Mouse (Mus musculus) erythroblast, embryonic 14.5 days (primary cell): ENCODE results near the gene Glipr1l1. TPM values are rescaled to one million over a fixed set of nuclear protein-coding genes. Genes with fewer than 3 reads are reported as not detected.
"Not testable (repeated sequence)": the region's sequence is repeated elsewhere in the genome, so short reads cannot be mapped to it uniquely, and the experiment has no call there.

Experiments
- H3K27me3 ChIP-seq: 2 replicates; pipeline ENCODE4 v1.6.1; 2012; ENCODE audit warnings: inconsistent platforms; ENCODE audit not compliant: control insufficient read depth
- H3K36me3 ChIP-seq: 2 replicates; pipeline ENCODE4 v1.6.1; 2012; ENCODE audit warnings: mild to moderate bottlenecking, inconsistent platforms; ENCODE audit not compliant: control insufficient read depth
- H3K4me1 ChIP-seq: 2 replicates; pipeline ENCODE4 v1.6.1; 2012; ENCODE audit warnings: inconsistent platforms; ENCODE audit not compliant: control insufficient read depth
- H3K4me3 ChIP-seq: replicated peaks from 2 replicates; pipeline ENCODE3; 2012; ENCODE audit warnings: moderate library complexity, mild to moderate bottlenecking, inconsistent platforms
- H3K9me3 ChIP-seq: 2 replicates; pipeline ENCODE4 v1.6.1; 2012; ENCODE audit warnings: low read length, inconsistent platforms, mixed read lengths; ENCODE audit not compliant: control insufficient read depth
- GATA1 ChIP-seq: IDR thresholded peaks from 2 replicates; pipeline ENCODE4 v1.6.1; 2012; ENCODE audit warnings: low read length, inconsistent platforms, mixed read lengths
- TAL1 ChIP-seq: IDR thresholded peaks from 3 replicates; pipeline ENCODE4 v1.6.1; 2012; ENCODE audit warnings: low read length, inconsistent platforms, mixed read lengths
- polyA plus RNA-seq: library from polyadenylated mRNA; stranded (reverse); fragments of >175 nt; gene quantifications from 2 replicates; pipeline ENCODE4 v1.2.3, GENCODE M21; 2012

Gene Glipr1l1
- not detected in 2 replicates for polyA plus RNA-seq

DNA sequence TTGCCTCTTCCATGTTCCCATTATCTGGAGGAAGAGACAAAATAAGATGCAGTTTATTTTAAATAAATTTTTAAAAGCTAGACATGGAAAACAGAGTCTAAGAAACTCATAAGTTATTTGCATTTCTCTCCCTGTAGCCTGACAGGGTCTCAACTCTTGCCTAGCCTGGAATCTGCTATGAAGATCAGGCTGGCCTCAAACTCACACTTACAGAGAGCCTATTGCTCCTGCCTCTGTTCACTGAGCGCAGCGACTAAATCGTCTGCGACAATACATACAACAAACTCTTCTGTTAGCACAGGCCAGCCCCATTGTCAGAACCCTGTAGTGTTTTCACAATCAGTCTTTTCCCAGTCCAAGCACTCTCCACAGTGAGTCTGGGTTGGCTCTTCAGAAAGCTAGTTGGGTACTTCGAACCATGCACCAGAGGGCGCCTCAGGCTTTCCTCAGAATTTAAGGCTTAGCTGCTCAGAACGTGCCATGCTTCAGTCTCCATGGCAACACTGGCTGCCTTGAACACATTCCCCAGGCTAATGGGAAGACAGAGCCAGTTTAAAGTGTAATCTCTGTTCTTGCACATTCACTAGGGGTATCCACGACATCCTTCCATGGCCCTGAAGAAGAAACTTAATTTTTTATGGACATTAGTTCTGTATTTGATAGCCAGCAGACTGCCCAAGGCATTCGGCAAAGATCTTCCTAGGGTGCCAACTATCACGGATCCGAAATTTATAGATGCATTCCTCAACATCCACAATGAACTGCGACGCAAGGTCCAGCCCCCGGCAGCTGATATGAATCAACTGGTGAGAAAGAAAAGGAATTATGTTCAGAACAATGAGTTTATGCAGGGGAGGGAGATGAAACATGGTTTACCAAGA lies at the start of gene Glipr1l1:
Gene Glipr1l1 (plus strand): TSS at position 488 of the 881 bp plus-strand sequence.
- Histone ChIP-seq H3K4me1 (no peaks in the 10 kb centered on the region), H3K27me3 (no peaks in the 10 kb centered on the region), H3K36me3 (no peaks in the 10 kb centered on the region), H3K9me3 (no peaks in the 10 kb centered on the region), H3K4me3 (no peak within 1 kb of the TSS)
- TF ChIP-seq GATA1 = no peak
- no peak for TF ChIP-seq TAL1

- TF ChIP-seq TAL1 (no peak), GATA1 (no peak)
- H3K36me3 ChIP-seq = no peaks in the 10 kb centered on the region
- no peaks in the 10 kb centered on the region for H3K27me3 ChIP-seq
- no peak overlapping the region for H3K4me3 ChIP-seq
- H3K9me3 ChIP-seq = no peaks in the 10 kb centered on the region
- no peaks in the 10 kb centered on the region for H3K4me1 ChIP-seq
Measured at GRCm38 (mm10) chr10:112023585-112023984, 36.4 kb upstream of the Glipr1l1 start.

GRCm38 (mm10) chr10:112028689-112029088 lies 31.3 kb upstream of the Glipr1l1 start:
- H3K27me3 ChIP-seq, H3K4me1 ChIP-seq, H3K4me3 ChIP-seq, H3K9me3 ChIP-seq, H3K36me3 ChIP-seq: not testable (repeated sequence)

DNA sequence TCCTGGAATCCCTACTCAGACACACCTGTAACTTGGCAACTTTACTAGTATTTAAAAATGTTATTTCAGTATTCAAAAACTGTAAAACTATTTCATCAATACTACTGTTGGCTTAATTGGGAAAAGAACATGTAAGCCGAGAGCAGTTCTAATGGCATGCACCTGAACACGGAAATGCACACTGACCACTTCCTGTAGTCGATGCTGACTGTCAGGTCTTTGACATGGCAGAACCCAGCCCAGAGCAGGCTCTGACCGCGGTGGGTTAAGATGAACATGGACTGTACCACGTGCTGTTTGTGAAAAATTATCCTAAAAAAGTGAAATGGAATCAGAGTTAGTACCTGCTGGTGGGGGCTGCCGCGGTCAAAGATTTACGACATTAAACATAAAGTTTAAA lies 16.5 kb upstream of the Glipr1l1 start:
- not testable (repeated sequence) for H3K36me3 ChIP-seq, H3K9me3 ChIP-seq, H3K4me1 ChIP-seq, H3K4me3 ChIP-seq, H3K27me3 ChIP-seq

DNA sequence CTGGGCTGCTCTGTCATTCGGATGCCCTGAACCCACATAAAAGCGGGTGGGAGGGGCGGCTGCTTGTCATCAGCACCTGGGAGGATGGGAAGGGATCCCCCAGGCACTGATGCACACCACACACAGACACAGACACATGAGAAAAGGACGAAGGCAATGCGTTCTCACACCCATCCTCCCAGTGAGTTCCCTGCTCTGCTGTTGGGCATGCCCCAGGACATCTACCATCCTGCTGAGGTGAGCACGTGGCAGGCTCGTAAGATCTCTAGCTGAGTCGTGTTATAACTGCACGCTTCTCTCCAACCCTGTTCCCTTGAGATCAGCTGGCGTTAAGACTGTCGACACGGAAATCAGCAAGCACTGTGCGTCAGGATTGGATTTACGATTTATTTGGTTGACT lies 15.7 kb upstream of the Glipr1l1 start:
- not testable (repeated sequence) for H3K4me3 ChIP-seq, H3K36me3 ChIP-seq, H3K4me1 ChIP-seq, H3K27me3 ChIP-seq, H3K9me3 ChIP-seq

- Histone ChIP-seq H3K4me1 (no peaks in the 10 kb centered on the region), H3K9me3 (no peaks in the 10 kb centered on the region), H3K36me3 (no peaks in the 10 kb centered on the region), H3K27me3 (no peaks in the 10 kb centered on the region), H3K4me3 (no peak overlapping the region)
- TF ChIP-seq TAL1 = no peak
- no peak for TF ChIP-seq GATA1
Measured at GRCm38 (mm10) chr10:112051220-112051619, 8.8 kb upstream of the Glipr1l1 start.

DNA sequence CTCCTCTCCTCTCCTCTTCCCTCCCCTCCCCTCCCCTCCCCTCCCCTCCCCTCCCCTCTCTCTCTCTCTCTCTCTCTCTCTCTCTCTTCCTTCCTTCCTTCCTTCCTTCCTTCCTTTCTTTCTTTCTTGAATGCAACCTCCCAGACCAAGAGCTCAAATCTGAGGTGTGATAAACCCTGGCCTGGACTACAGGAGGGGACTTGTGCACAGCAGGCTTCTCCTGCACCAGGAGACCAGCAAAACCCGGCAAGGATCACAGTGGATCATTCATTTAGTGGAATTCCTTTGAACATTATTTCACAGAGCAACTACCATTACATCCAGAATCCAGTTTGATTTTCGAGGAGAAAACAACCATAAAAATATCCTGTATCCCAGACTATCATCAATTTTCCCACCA lies 8.0 kb upstream of the Glipr1l1 start:
- H3K4me1 ChIP-seq, H3K9me3 ChIP-seq, H3K36me3 ChIP-seq, H3K4me3 ChIP-seq, H3K27me3 ChIP-seq: not testable (repeated sequence)

DNA sequence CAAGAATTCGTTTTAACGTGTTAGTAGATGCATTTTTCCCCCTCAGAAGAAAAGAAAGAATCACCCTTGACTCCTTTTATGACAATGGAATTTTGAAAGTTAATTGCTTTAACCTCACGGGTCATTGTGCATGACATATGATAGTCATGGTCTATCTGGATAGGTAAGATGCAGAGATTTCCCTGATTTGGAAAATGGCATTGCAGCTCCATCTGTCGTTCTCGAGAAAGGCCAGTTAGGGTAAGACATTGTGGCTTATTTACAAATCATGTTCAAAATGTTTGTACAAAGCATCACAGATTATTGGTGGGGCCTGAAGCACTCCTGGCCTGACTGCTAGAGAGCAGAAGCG lies 570 bp downstream of the Glipr1l1 start:
- not testable (repeated sequence) for H3K27me3 ChIP-seq, H3K4me1 ChIP-seq, H3K4me3 ChIP-seq, H3K36me3 ChIP-seq, H3K9me3 ChIP-seq

GRCm38 (mm10) chr10:112080044-112080443 lies 20.1 kb downstream of the Glipr1l1 start:
- Histone ChIP-seq H3K9me3 (no peaks in the 10 kb centered on the region), H3K4me1 (no peaks in the 10 kb centered on the region)

GRCm38 (mm10) chr10:112083157-112083556 lies 23.2 kb downstream of the Glipr1l1 start, which contains the start of gene Glipr1l2:
Gene Glipr1l2 (plus strand): TSS chr10:112083354.
- Histone ChIP-seq H3K4me1 (no peaks in the 10 kb centered on the region), H3K27me3 (no peaks in the 10 kb centered on the region), H3K36me3 (no peaks in the 10 kb centered on the region), H3K9me3 (no peaks in the 10 kb centered on the region), H3K4me3 (no peak within 1 kb of the TSS)
- no peak for TF ChIP-seq TAL1
- TF ChIP-seq GATA1 = no peak

More at GRCm38 (mm10) chr10:112080044-112080443, 20.1 kb downstream of the Glipr1l1 start:
- Histone ChIP-seq H3K36me3 (no peaks in the 10 kb centered on the region), H3K4me3 (no peak overlapping the region), H3K27me3 (no peaks in the 10 kb centered on the region)
- no peak for TF ChIP-seq TAL1
- TF ChIP-seq GATA1 = no peak

GRCm38 (mm10) chr10:112105785-112106184 lies 45.8 kb downstream of the Glipr1l1 start:
- H3K9me3 ChIP-seq, H3K4me3 ChIP-seq, H3K27me3 ChIP-seq, H3K4me1 ChIP-seq, H3K36me3 ChIP-seq: not testable (repeated sequence)
